In genomic region chr3:45375761-45376500, GRCm38 (mm10) we compare ENCODE assay signal across 8 mouse cellular contexts. TPM values are rescaled to one million over a fixed set of nuclear protein-coding genes. Genes with fewer than 3 reads are reported as not detected.
A peak's percentile ranks its signal among the peaks of the same experiment; 100 is the strongest.
DNase-seq lines count a peak whose midpoint lies in the region; ATAC-seq and TF ChIP-seq lines count a peak whose summit lies in the region.

No protein-coding gene starts in this region.

- peaks cover 26% of the 10 kb centered on the region for H3K27me3 ChIP-seq in intestine, embryonic 14.5 days (replicated peaks; ENCODE audit: control insufficient read depth, insufficient read depth, low read length)

- peak overlapping the region; percentile 27; the same call in 1 of the 2 replicates for H3K9ac ChIP-seq in intestine, embryonic 14.5 days (ENCODE audit: low read length)

- DNase-seq in adrenal gland, adult (ENCODE audit: inconsistent age in 2 of 2, low spot score in 1 of 2), result peak; percentile 47 to 72
- DNase-seq in cerebellum, postnatal 36 days, result peak; percentile 76 to 81
- peak; percentile 61 for DNase-seq in gastrocnemius, adult 2 months
- peak; percentile 90 for DNase-seq in intestine, embryonic 14.5 days (ENCODE audit: low spot score)
- DNase-seq in left cerebral cortex, adult 8-10 months (ENCODE audit: low spot score in 2 of 2), result peak; percentile 71 to 84
- peak; percentile 59 to 68 for DNase-seq in lung, postnatal 4 days
- peak; percentile 81 for DNase-seq in right cerebral cortex, postnatal 25 days
- DNase-seq in thymus, postnatal 36 days, result no peak

- no peaks in the 10 kb centered on the region for H3K9me3 ChIP-seq in intestine, embryonic 14.5 days (ENCODE audit: control insufficient read depth, low read length)

- TF ChIP-seq CTCF in gastrocnemius, adult 2 months (IDR thresholded peaks at IDR 0.05), result peak; percentile 73

- H3K4me3 ChIP-seq in gastrocnemius, adult 2 months, result peak overlapping the region; percentile 76
- peak overlapping the region; percentile 57 for H3K4me3 ChIP-seq in intestine, embryonic 14.5 days (ENCODE audit: low read depth, low read length)

- no peak overlapping the region for H3K27ac ChIP-seq in gastrocnemius, adult 2 months
- no peak overlapping the region for H3K27ac ChIP-seq in intestine, embryonic 14.5 days (ENCODE audit: low read depth)

- peak overlapping the region; percentile 64 for H3K4me2 ChIP-seq in intestine, embryonic 14.5 days (ENCODE audit: low read length)

- WGBS in intestine, embryonic 14.5 days, result under 1% methylated on average over 27 of the region's 27 CpGs

- ATAC-seq in intestine, embryonic 14.5 days (replicated peaks; ENCODE audit: low FRiP score, low TSS enrichment, low read depth), result no peak

- intact Hi-C loops in gastrocnemius, adult 2 months (cut with DNase I), result no loop called here

- no peaks in the 10 kb centered on the region for H3K36me3 ChIP-seq in intestine, embryonic 14.5 days (ENCODE audit: control insufficient read depth, insufficient read depth, low read length)

- peaks cover 18% of the 10 kb centered on the region for H3K4me1 ChIP-seq in intestine, embryonic 14.5 days (replicated peaks; ENCODE audit: control insufficient read depth, insufficient read depth, low read length)

RNA-seq across cellular contexts. Expression of gene Pcdh10, which starts 2.3 kb away (rescaled TPM):
- under 1 TPM; 0.05 to 0.06 TPM for total RNA-seq in gastrocnemius, adult 2 months (2021)
- polyA plus RNA-seq in intestine, embryonic 14.5 days (2014; fragmentation: Nextera tagmentation; extraction: Ambion mirVana), result 0.62 and 0.84 TPM in 2 replicates
- 100 to 1,000 TPM; 180 to 208 (median 195) TPM for total RNA-seq in left cerebral cortex, adult 8-10 months (2022)

Comparison
In these comparisons a context has a peak if more than half of its experiments do, and no peak if none do; other contexts are left out.
1. DNase-seq: peak in adrenal gland, adult (2 of 2), cerebellum, postnatal 36 days (2 of 2), gastrocnemius, adult 2 months (single experiment), intestine, embryonic 14.5 days (single experiment), left cerebral cortex, adult 8-10 months (2 of 2), lung, postnatal 4 days (2 of 2) and right cerebral cortex, postnatal 25 days (single experiment); none in thymus, postnatal 36 days (0 of 2).
2. RNA of gene Pcdh10, which starts 2.3 kb away (total RNA-seq): 180 to 208 TPM in left cerebral cortex, adult 8-10 months; 0.05 to 0.06 TPM in gastrocnemius, adult 2 months; every median in the first group is over 100 times any median in the second.